7 mouse cellular contexts compared by ENCODE assay signal in genomic region chr8:4254001-4254400, GRCm38 (mm10). TPM values are rescaled to one million over a fixed set of nuclear protein-coding genes. Genes with fewer than 3 reads are reported as not detected.
DNase-seq lines count a peak whose midpoint lies in the region; ATAC-seq and TF ChIP-seq lines count a peak whose summit lies in the region.

No protein-coding gene starts in this region.

- no peak for TF ChIP-seq EP300 in ES-Bruce4 (IDR thresholded peaks at IDR 0.05; ENCODE audit: insufficient read depth, low read depth, low read length)

- H3K4me3 ChIP-seq in ES-Bruce4 (ENCODE audit: low read depth, low read length), result no peak overlapping the region
- peak overlapping the region; percentile 83 for H3K4me3 ChIP-seq in embryonic facial prominence, embryonic 11.5 days (ENCODE audit: low read depth, low read length)
- H3K4me3 ChIP-seq in hindbrain, embryonic 12.5 days, result peak overlapping the region; percentile 89
- peak overlapping the region; percentile 92 for H3K4me3 ChIP-seq in midbrain, embryonic 13.5 days (replicated peaks)

- H3K9me3 ChIP-seq in ES-Bruce4 (replicated peaks; ENCODE audit: control insufficient read depth, insufficient read depth, low read length, poor library complexity, severe bottlenecking), result no peaks in the 10 kb centered on the region
- H3K9me3 ChIP-seq in embryonic facial prominence, embryonic 11.5 days (replicated peaks; ENCODE audit: control insufficient read depth, low read length), result no peaks in the 10 kb centered on the region
- H3K9me3 ChIP-seq in hindbrain, embryonic 12.5 days (replicated peaks), result no peaks in the 10 kb centered on the region
- H3K9me3 ChIP-seq in midbrain, embryonic 13.5 days, result no peaks in the 10 kb centered on the region

- H3K4me1 ChIP-seq in ES-Bruce4 (ENCODE audit: control insufficient read depth, insufficient read depth, low read length), result peaks cover 1% of the 10 kb centered on the region
- H3K4me1 ChIP-seq in embryonic facial prominence, embryonic 11.5 days (ENCODE audit: control insufficient read depth, insufficient read depth, low read length), result peaks cover 6% of the 10 kb centered on the region
- H3K4me1 ChIP-seq in hindbrain, embryonic 12.5 days, result peaks cover 45% of the 10 kb centered on the region
- H3K4me1 ChIP-seq in midbrain, embryonic 13.5 days (replicated peaks), result peaks cover 54% of the 10 kb centered on the region

- H3K27me3 ChIP-seq in ES-Bruce4 (ENCODE audit: control insufficient read depth, insufficient read depth, low read length, poor library complexity, severe bottlenecking), result no peaks in the 10 kb centered on the region
- no peaks in the 10 kb centered on the region for H3K27me3 ChIP-seq in embryonic facial prominence, embryonic 11.5 days (ENCODE audit: control insufficient read depth, insufficient read depth, low read length)
- no peaks in the 10 kb centered on the region for H3K27me3 ChIP-seq in hindbrain, embryonic 12.5 days
- 0 out of 2 replicates have a peak, but pooled peaks cover 6% of the 10 kb centered on the region for H3K27me3 ChIP-seq in midbrain, embryonic 13.5 days

- intact Hi-C loops in left cerebral cortex, postnatal 10 days (cut with DNase I), result loop anchor here (5.0 to 10.0 kb wide), 2 partner anchors 68 to 331 kb away; no protein-coding TSS in a partner anchor

- TF ChIP-seq CTCF in ES-Bruce4 (IDR thresholded peaks at IDR 0.05; ENCODE audit: low read depth, low read length), result peak; percentile 19

- H3K4me2 ChIP-seq in embryonic facial prominence, embryonic 11.5 days (ENCODE audit: low read depth, low read length), result peak overlapping the region; percentile 74; the same call in 1 of the 2 replicates
- H3K4me2 ChIP-seq in hindbrain, embryonic 12.5 days (replicated peaks), result peak overlapping the region; percentile 86
- H3K4me2 ChIP-seq in midbrain, embryonic 13.5 days (replicated peaks), result peak overlapping the region; percentile 71

- peaks cover 12% of the 10 kb centered on the region for H3K36me3 ChIP-seq in ES-Bruce4 (ENCODE audit: control insufficient read depth, insufficient read depth, low read length, poor library complexity, severe bottlenecking)
- peaks cover 3% of the 10 kb centered on the region for H3K36me3 ChIP-seq in embryonic facial prominence, embryonic 11.5 days (replicated peaks; ENCODE audit: control insufficient read depth, insufficient read depth, low read depth, low read length)
- H3K36me3 ChIP-seq in hindbrain, embryonic 12.5 days, result peaks cover 28% of the 10 kb centered on the region
- H3K36me3 ChIP-seq in midbrain, embryonic 13.5 days, result peaks cover 48% of the 10 kb centered on the region

- TF ChIP-seq POLR2A in ES-Bruce4 (IDR thresholded peaks at IDR 0.05; ENCODE audit: insufficient read depth, low read length), result no peak

- DNase-seq in 3T3-L1 (ENCODE audit: low read depth, low spot score), result peak; percentile 95
- DNase-seq in embryonic facial prominence, embryonic 11.5 days (ENCODE audit: low spot score), result no peak
- peak; percentile 74 to 86 for DNase-seq in left cerebral cortex, postnatal 10 days (ENCODE audit: extremely low spot score in 1 of 2, low spot score in 2 of 2)
- no peak for DNase-seq in thymus, postnatal 4 days

- ATAC-seq in embryonic facial prominence, embryonic 11.5 days (replicated peaks; ENCODE audit: insufficient number of reproducible peaks, low FRiP score, low TSS enrichment, low read depth), result no peak
- no peak for ATAC-seq in hindbrain, embryonic 12.5 days (ENCODE audit: low FRiP score)
- no peak for ATAC-seq in midbrain, embryonic 13.5 days

- peak overlapping the region; percentile 82; the same call in 1 of the 2 replicates for H3K9ac ChIP-seq in ES-Bruce4 (ENCODE audit: low read depth, poor library complexity, severe bottlenecking)
- H3K9ac ChIP-seq in embryonic facial prominence, embryonic 11.5 days (replicated peaks; ENCODE audit: low read length), result peak overlapping the region; percentile 22; the same call in 1 of the 2 replicates
- H3K9ac ChIP-seq in hindbrain, embryonic 12.5 days, result peak overlapping the region; percentile 91
- H3K9ac ChIP-seq in midbrain, embryonic 13.5 days (replicated peaks), result peak overlapping the region; percentile 24; the same call in 1 of the 2 replicates

- H3K27ac ChIP-seq in ES-Bruce4 (ENCODE audit: insufficient read depth, low read length), result no peak overlapping the region
- no peak overlapping the region for H3K27ac ChIP-seq in embryonic facial prominence, embryonic 11.5 days (replicated peaks; ENCODE audit: low read depth, low read length)
- H3K27ac ChIP-seq in hindbrain, embryonic 12.5 days, result peak overlapping the region; percentile 95; the same call in 1 of the 2 replicates
- peak overlapping the region; percentile 92; the same call in 1 of the 2 replicates for H3K27ac ChIP-seq in midbrain, embryonic 13.5 days

- WGBS in embryonic facial prominence, embryonic 11.5 days, result 75% methylated on average over 6 of the region's 6 CpGs
- WGBS in hindbrain, embryonic 12.5 days, result 67% methylated on average over 6 of the region's 6 CpGs
- WGBS in midbrain, embryonic 13.5 days, result 58% methylated on average over 6 of the region's 6 CpGs

RNA-seq across cellular contexts. Expression of gene Snapc2, which starts 1.1 kb away (rescaled TPM):
- 26.8 and 29.0 TPM in 2 replicates for polyA plus RNA-seq in ES-Bruce4 (2011; ENCODE audit: insufficient read depth, insufficient read length, low read depth, missing spikeins)
- 59.8 and 67.4 TPM in 2 replicates for polyA plus RNA-seq in embryonic facial prominence, embryonic 11.5 days (2014; fragmentation: Nextera tagmentation; extraction: Ambion mirVana)
- polyA plus RNA-seq in hindbrain, embryonic 12.5 days (2016; fragmentation: Nextera tagmentation; extraction: Ambion mirVana), result 57.3 and 60.2 TPM in 2 replicates
- 10 to 100 TPM; 32.3 to 33.3 TPM for total RNA-seq in left cerebral cortex, postnatal 10 days (2021)
- 62.7 and 64.1 TPM in 2 replicates for polyA plus RNA-seq in midbrain, embryonic 13.5 days (2015; fragmentation: Nextera tagmentation; extraction: Ambion mirVana)

RNA-seq across cellular contexts. Expression of gene Ctxn1, which starts 5.1 kb away (rescaled TPM):
- polyA plus RNA-seq in ES-Bruce4 (2011; ENCODE audit: insufficient read depth, insufficient read length, low read depth, missing spikeins), result 21.6 and 25.0 TPM in 2 replicates
- 75.3 and 88.2 TPM in 2 replicates for polyA plus RNA-seq in embryonic facial prominence, embryonic 11.5 days (2014; fragmentation: Nextera tagmentation; extraction: Ambion mirVana)
- 194 and 195 TPM in 2 replicates for polyA plus RNA-seq in hindbrain, embryonic 12.5 days (2016; fragmentation: Nextera tagmentation; extraction: Ambion mirVana)
- 100 to 1,000 TPM; 508 to 519 TPM for total RNA-seq in left cerebral cortex, postnatal 10 days (2021)
- polyA plus RNA-seq in midbrain, embryonic 13.5 days (2015; fragmentation: Nextera tagmentation; extraction: Ambion mirVana), result 245 and 257 TPM in 2 replicates

RNA-seq across cellular contexts. Expression of gene Tgfbr3l, which starts 6.0 kb away (rescaled TPM):
- 4.2 and 5.6 TPM in 2 replicates for polyA plus RNA-seq in ES-Bruce4 (2011; ENCODE audit: insufficient read depth, insufficient read length, low read depth, missing spikeins)
- 1.5 and 1.8 TPM in 2 replicates for polyA plus RNA-seq in embryonic facial prominence, embryonic 11.5 days (2014; fragmentation: Nextera tagmentation; extraction: Ambion mirVana)
- polyA plus RNA-seq in hindbrain, embryonic 12.5 days (2016; fragmentation: Nextera tagmentation; extraction: Ambion mirVana), result 4.0 and 8.7 TPM in 2 replicates
- total RNA-seq in left cerebral cortex, postnatal 10 days (2021), result 1 to 10 TPM; 8.6 to 8.9 TPM
- polyA plus RNA-seq in midbrain, embryonic 13.5 days (2015; fragmentation: Nextera tagmentation; extraction: Ambion mirVana), result 8.0 and 8.5 TPM in 2 replicates

RNA-seq across cellular contexts. Expression of gene Gm49320, which starts 15.3 kb away (rescaled TPM):
- polyA plus RNA-seq in ES-Bruce4 (2011; ENCODE audit: insufficient read depth, insufficient read length, low read depth, missing spikeins), result 0.33 and 1.2 TPM in 2 replicates
- 0.53 and 0.67 TPM in 2 replicates for polyA plus RNA-seq in embryonic facial prominence, embryonic 11.5 days (2014; fragmentation: Nextera tagmentation; extraction: Ambion mirVana)
- 1.4 and 2.0 TPM in 2 replicates for polyA plus RNA-seq in hindbrain, embryonic 12.5 days (2016; fragmentation: Nextera tagmentation; extraction: Ambion mirVana)
- total RNA-seq in left cerebral cortex, postnatal 10 days (2021), result 1 to 10 TPM in 1 of 2 experiments, not detected in 1; 1.6 TPM
- polyA plus RNA-seq in midbrain, embryonic 13.5 days (2015; fragmentation: Nextera tagmentation; extraction: Ambion mirVana), result 0.90 and 1.2 TPM in 2 replicates

RNA-seq across cellular contexts. Expression of gene Map2k7, which starts 15.5 kb away (rescaled TPM):
- polyA plus RNA-seq in ES-Bruce4 (2011; ENCODE audit: insufficient read depth, insufficient read length, low read depth, missing spikeins), result 56.9 and 62.1 TPM in 2 replicates
- polyA plus RNA-seq in embryonic facial prominence, embryonic 11.5 days (2014; fragmentation: Nextera tagmentation; extraction: Ambion mirVana), result 16.7 TPM in 2 replicates
- polyA plus RNA-seq in hindbrain, embryonic 12.5 days (2016; fragmentation: Nextera tagmentation; extraction: Ambion mirVana), result 41.2 and 46.4 TPM in 2 replicates
- 10 to 100 TPM; 59.8 to 68.6 TPM for total RNA-seq in left cerebral cortex, postnatal 10 days (2021)
- 33.0 and 36.9 TPM in 2 replicates for polyA plus RNA-seq in midbrain, embryonic 13.5 days (2015; fragmentation: Nextera tagmentation; extraction: Ambion mirVana)

Comparison
In these comparisons a context has a peak if more than half of its experiments do, and no peak if none do; other contexts are left out.
1. DNase-seq: peak in 3T3-L1 (single experiment) and left cerebral cortex, postnatal 10 days (2 of 2); none in embryonic facial prominence, embryonic 11.5 days (single experiment) and thymus, postnatal 4 days (single experiment).
2. H3K27ac ChIP-seq: peak in hindbrain, embryonic 12.5 days (single experiment) and midbrain, embryonic 13.5 days (single experiment); none in ES-Bruce4 (single experiment) and embryonic facial prominence, embryonic 11.5 days (single experiment).
3. H3K9ac ChIP-seq: peak in every context shown above with its lines; median percentile 91 in hindbrain, embryonic 12.5 days; 82 in ES-Bruce4; 24 in midbrain, embryonic 13.5 days; 22 in embryonic facial prominence, embryonic 11.5 days.
4. Peak in every context shown above with its lines, with median percentiles within 50 percentile points of each other: H3K4me2 ChIP-seq.